In the genomic region with DNA sequence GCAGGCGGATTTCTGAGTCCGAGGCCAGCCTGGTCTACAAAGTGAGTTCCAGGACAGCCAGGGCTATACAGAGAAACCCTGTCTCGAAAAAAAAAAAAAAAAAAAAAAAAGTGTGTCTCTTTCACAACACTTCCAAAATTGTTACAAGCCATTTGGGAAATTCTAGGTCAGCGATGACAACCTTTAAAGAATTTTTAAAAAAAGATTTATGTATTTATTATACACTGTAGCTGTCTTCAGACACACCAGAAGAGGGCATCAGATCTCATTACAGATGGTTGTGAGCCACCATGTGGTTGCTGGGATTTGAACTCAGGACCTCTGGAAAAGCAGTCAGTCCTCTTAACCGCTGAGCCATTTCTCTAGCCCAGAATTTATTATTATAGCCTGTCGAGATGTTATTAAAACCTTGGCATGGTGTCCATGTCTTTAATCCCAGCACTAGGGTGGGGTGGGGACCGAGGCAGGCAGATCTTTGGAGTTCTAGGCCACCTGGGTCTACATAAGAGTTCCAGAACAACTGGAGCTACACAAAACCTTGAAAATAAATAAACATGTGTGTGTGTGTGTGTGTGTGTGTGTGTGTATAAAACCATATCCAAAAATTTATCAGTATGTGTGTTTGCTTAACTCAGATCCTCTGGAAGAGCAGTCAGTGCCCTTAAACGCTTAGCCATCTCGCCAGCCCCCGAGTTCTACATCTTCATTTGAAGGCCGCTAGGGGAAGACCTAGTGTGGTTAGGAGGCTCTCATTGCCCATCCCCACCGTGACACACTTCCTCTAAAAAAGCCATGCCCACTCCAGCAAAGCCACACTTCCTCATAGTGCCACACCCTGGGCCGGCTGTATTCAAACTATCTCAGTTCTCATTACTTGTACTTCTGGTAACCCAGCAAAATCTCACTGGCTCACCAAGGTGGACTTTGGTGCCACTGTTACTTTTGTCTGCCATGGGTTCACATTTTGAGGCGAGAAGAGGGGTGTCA, we compare ENCODE assay signal across 1 mouse cellular context.
A peak's percentile ranks its signal among the peaks of the same experiment; 100 is the strongest.
TF ChIP-seq lines count a peak whose summit lies in the region.

No protein-coding gene starts in this region.

TF ChIP-seq in CH12.LX, 34 proteins besides CTCF, POLR2A, EP300 and RAD21 (continued from another document):
- TF ChIP-seq CHD1 (IDR thresholded peaks at IDR 0.05; ENCODE audit: low read depth, low read length): peak; percentile 88; the same call in 1 of the 2 replicates
- TF ChIP-seq POLR2AphosphoS2 (IDR thresholded peaks at IDR 0.05; ENCODE audit: low read depth, low read length): 0 out of 2 replicates have a peak, but pooled peaks have one; percentile 68
- no peak; the same call in 1 of the 2 replicates for TF ChIP-seq USF1 (IDR thresholded peaks at IDR 0.05; ENCODE audit: low read depth, low read length)
- TF ChIP-seq MAX (IDR thresholded peaks at IDR 0.05; ENCODE audit: low read length): peak; percentile 85
- 0 out of 2 replicates have a peak, but pooled peaks have one; percentile 55 for TF ChIP-seq KAT2A (IDR thresholded peaks at IDR 0.05; ENCODE audit: insufficient replicate concordance, low read length)
- TF ChIP-seq MAFK (IDR thresholded peaks at IDR 0.05; ENCODE audit: insufficient replicate concordance, low read length): no peak
- TF ChIP-seq USF2 (conservative IDR thresholded peaks at IDR 0.05; ENCODE audit: low read depth, low read length): no peak
- TF ChIP-seq HCFC1 (IDR thresholded peaks at IDR 0.05; ENCODE audit: low read depth, low read length): peak; percentile 83
- TF ChIP-seq E2F4 (IDR thresholded peaks at IDR 0.05; ENCODE audit: insufficient replicate concordance, low read depth, low read length): 0 out of 2 replicates have a peak, but pooled peaks have one; percentile 16
- 0 out of 2 replicates have a peak, but pooled peaks have one; percentile 62 for TF ChIP-seq JUND (conservative IDR thresholded peaks at IDR 0.05; ENCODE audit: low read depth, low read length)
- peak; percentile 92 for TF ChIP-seq TBP (conservative IDR thresholded peaks at IDR 0.05; ENCODE audit: low read depth, low read length)
- TF ChIP-seq IRF4 (IDR thresholded peaks at IDR 0.05; ENCODE audit: low read depth, low read length): peak; percentile 87
- no peak; the same call in 1 of the 2 replicates for TF ChIP-seq JUN (IDR thresholded peaks at IDR 0.05; ENCODE audit: insufficient read depth, low read depth, low read length)
- TF ChIP-seq ZMIZ1 (IDR thresholded peaks at IDR 0.05; ENCODE audit: low read depth, low read length): peak; percentile 75
- peak; percentile 50 for TF ChIP-seq NRF1 (IDR thresholded peaks at IDR 0.05; ENCODE audit: low read depth, low read length)
